Mouse (Mus musculus): ENCODE results near the gene Npas3.

Gene Npas3

GRCm38 (mm10) chr12:53409711-53410110 lies 161.2 kb downstream of the Npas3 start:
- no peak for DNase-seq (ENCODE audit: low read depth, low spot score)

- peak; percentile 21 for DNase-seq (ENCODE audit: low read depth, low spot score)
Measured at GRCm38 (mm10) chr12:53410647-53411046, 162.2 kb downstream of the Npas3 start.

- DNase-seq (ENCODE audit: low read depth, low spot score), result no peak
Measured at GRCm38 (mm10) chr12:53416096-53416495, 167.6 kb downstream of the Npas3 start.

GRCm38 (mm10) chr12:53421701-53422100 lies 173.2 kb downstream of the Npas3 start:
- no peak for DNase-seq (ENCODE audit: low read depth, low spot score)

GRCm38 (mm10) chr12:53423631-53424030 lies 175.2 kb downstream of the Npas3 start:
- no peak for DNase-seq (ENCODE audit: low read depth, low spot score)

- no peak for DNase-seq (ENCODE audit: low read depth, low spot score)
Measured at GRCm38 (mm10) chr12:53426006-53426405, 177.5 kb downstream of the Npas3 start.

GRCm38 (mm10) chr12:53427153-53427552 lies 178.7 kb downstream of the Npas3 start:
- DNase-seq (ENCODE audit: low read depth, low spot score), result no peak

GRCm38 (mm10) chr12:53442029-53442428 lies 193.6 kb downstream of the Npas3 start:
- no peak for DNase-seq (ENCODE audit: low read depth, low spot score)

- peak; percentile 43 for DNase-seq (ENCODE audit: low read depth, low spot score)
Measured at GRCm38 (mm10) chr12:53447469-53447868, 199.0 kb downstream of the Npas3 start.

GRCm38 (mm10) chr12:53448040-53448439 lies 199.6 kb downstream of the Npas3 start:
- DNase-seq (ENCODE audit: low read depth, low spot score), result peak; percentile 56

- DNase-seq (ENCODE audit: low read depth, low spot score), result no peak
Measured at GRCm38 (mm10) chr12:53467549-53467948, 219.1 kb downstream of the Npas3 start.

GRCm38 (mm10) chr12:53474486-53474885 lies 226.0 kb downstream of the Npas3 start:
- no peak for DNase-seq (ENCODE audit: low read depth, low spot score)

- no peak for DNase-seq (ENCODE audit: low read depth, low spot score)
Measured at GRCm38 (mm10) chr12:53484924-53485323, 236.4 kb downstream of the Npas3 start.

- no peak for DNase-seq (ENCODE audit: low read depth, low spot score)
Measured at GRCm38 (mm10) chr12:53496386-53496785, 247.9 kb downstream of the Npas3 start.

- DNase-seq (ENCODE audit: low read depth, low spot score), result no peak
Measured at GRCm38 (mm10) chr12:53514885-53515284, 266.4 kb downstream of the Npas3 start.

- DNase-seq (ENCODE audit: low read depth, low spot score), result no peak
Measured at GRCm38 (mm10) chr12:53519556-53519955, 271.1 kb downstream of the Npas3 start.

GRCm38 (mm10) chr12:53522631-53523030 lies 274.2 kb downstream of the Npas3 start:
- peak; percentile 35 for DNase-seq (ENCODE audit: low read depth, low spot score)

- DNase-seq (ENCODE audit: low read depth, low spot score), result no peak
Measured at GRCm38 (mm10) chr12:53527046-53527445, 278.6 kb downstream of the Npas3 start.

GRCm38 (mm10) chr12:53529345-53529744 lies 280.9 kb downstream of the Npas3 start:
- DNase-seq (ENCODE audit: low read depth, low spot score), result no peak

- DNase-seq (ENCODE audit: low read depth, low spot score), result no peak
Measured at GRCm38 (mm10) chr12:53536816-53537215, 288.3 kb downstream of the Npas3 start.

GRCm38 (mm10) chr12:53556359-53556758 lies 307.9 kb downstream of the Npas3 start:
- no peak for DNase-seq (ENCODE audit: low read depth, low spot score)

- no peak for DNase-seq (ENCODE audit: low read depth, low spot score)
Measured at GRCm38 (mm10) chr12:53558259-53558658, 309.8 kb downstream of the Npas3 start.

GRCm38 (mm10) chr12:53566712-53567387 lies 318.4 kb downstream of the Npas3 start:
- no peak for DNase-seq (ENCODE audit: low read depth, low spot score)

GRCm38 (mm10) chr12:53581181-53581580 lies 332.7 kb downstream of the Npas3 start:
- DNase-seq (ENCODE audit: low read depth, low spot score), result no peak

Measured in forelimb bud, embryonic 11.5 days (tissue).